Mouse (Mus musculus) kidney, embryonic 14.5 days (tissue): ENCODE results near the gene Tmem135. TPM values are rescaled to one million over a fixed set of nuclear protein-coding genes. Genes with fewer than 3 reads are reported as not detected.

ENCODE experiments used
- ATAC-seq: fragments of 200-750 bp; cut with Nextera tagmentation; 2 replicates; pipeline ENCODE4 v1.8.0; 2017; ENCODE audit warnings: moderate number of reproducible peaks, mild to moderate bottlenecking, moderate TSS enrichment, moderate library complexity; ENCODE audit not compliant: low FRiP score, low TSS enrichment
- H3K27ac ChIP-seq: fragments of 300-500 bp; sonication (generic); 2 replicates; pipeline ENCODE4 v1.5.1; 2014; ENCODE audit warnings: low read depth, mild to moderate bottlenecking, low read length, moderate library complexity, mixed read lengths
- H3K27me3 ChIP-seq: fragments of 300-500 bp; sonication (generic); 2 replicates; pipeline ENCODE4 v1.6.1; 2014; ENCODE audit warnings: mild to moderate bottlenecking, low read length; ENCODE audit not compliant: control insufficient read depth, insufficient read depth
- H3K36me3 ChIP-seq: fragments of 300-500 bp; sonication (generic); 2 replicates; pipeline ENCODE4 v1.6.1; 2014; ENCODE audit warnings: low read length, mixed read lengths; ENCODE audit not compliant: control insufficient read depth, insufficient read depth
- H3K4me1 ChIP-seq: fragments of 300-500 bp; sonication (generic); 2 replicates; pipeline ENCODE4 v1.6.1; 2014; ENCODE audit warnings: low read length, mixed read lengths; ENCODE audit not compliant: control insufficient read depth, insufficient read depth
- H3K4me2 ChIP-seq: fragments of 300-500 bp; sonication (generic); replicated peaks from 2 replicates; pipeline ENCODE4 v1.6.1; 2014; ENCODE audit warnings: low read depth, mild to moderate bottlenecking, low read length
- H3K4me3 ChIP-seq: fragments of 300-500 bp; sonication (generic); 2 replicates; pipeline ENCODE4 v1.5.1; 2014; ENCODE audit warnings: mild to moderate bottlenecking, low read length
- H3K9ac ChIP-seq: fragments of 300-500 bp; sonication (generic); 2 replicates; pipeline ENCODE4 v1.6.1; 2014; ENCODE audit warnings: low read depth, mild to moderate bottlenecking, low read length, moderate library complexity
- H3K9me3 ChIP-seq: fragments of 300-500 bp; sonication (generic); 2 replicates; pipeline ENCODE4 v1.6.1; 2016; ENCODE audit warnings: low read length; ENCODE audit not compliant: control insufficient read depth
- WGBS: fragments of 180-500 bp; shearing (Covaris S2); extraction: QIAGEN DNeasy Blood & Tissue Kit; methylation state at CpG from one replicate; pipeline ENCODE4 v1.1.7; 2014; 5-methylcytosine and 5-hydroxymethylcytosine counted together
- polyA plus RNA-seq: library from polyadenylated mRNA; unstranded; fragments of >200 nt; fragmentation: Nextera tagmentation; extraction: Ambion mirVana; gene quantifications from 2 replicates; pipeline ENCODE4 v1.2.1, GENCODE M21; 2014

The Tmem135 gene
- polyA plus RNA-seq, 1 experiment from 2014 or later, result 31.9 TPM

GRCm38 (mm10) chr7:89433193-89433892 is 29.3 kb upstream of the Tmem135 start:
- peak; percentile 54; the same call in 1 of the 2 replicates for ATAC-seq
- H3K4me1 ChIP-seq, result peaks cover 13% of the 10 kb centered on the region
- H3K9me3 ChIP-seq, result no peaks in the 10 kb centered on the region
- H3K9ac ChIP-seq, result no peak overlapping the region
- no peak overlapping the region for H3K4me3 ChIP-seq
- no peak overlapping the region for H3K4me2 ChIP-seq
- no peaks in the 10 kb centered on the region for H3K27me3 ChIP-seq
- H3K27ac ChIP-seq, result peak overlapping the region; percentile 82
- no peaks in the 10 kb centered on the region for H3K36me3 ChIP-seq
- WGBS, result 53% methylated on average over 9 of the region's 9 CpGs

GRCm38 (mm10) chr7:89431185-89431584 is 27.2 kb upstream of the Tmem135 start:
- Histone ChIP-seq H3K9me3 (no peaks in the 10 kb centered on the region), H3K4me3 (no peak overlapping the region), H3K27me3 (no peaks in the 10 kb centered on the region), H3K9ac (no peak overlapping the region), H3K36me3 (no peaks in the 10 kb centered on the region), H3K27ac (no peak overlapping the region), H3K4me1 (peaks cover 15% of the 10 kb centered on the region), H3K4me2 (no peak overlapping the region)
- 88% methylated on average over 2 of the region's 2 CpGs for WGBS
- ATAC-seq, result no peak

- Histone ChIP-seq H3K27ac (no peak overlapping the region), H3K4me2 (no peak overlapping the region), H3K4me3 (no peak overlapping the region), H3K4me1 (peaks cover 21% of the 10 kb centered on the region), H3K9me3 (no peaks in the 10 kb centered on the region), H3K27me3 (no peaks in the 10 kb centered on the region), H3K36me3 (no peaks in the 10 kb centered on the region), H3K9ac (no peak overlapping the region)
- 89% methylated on average over 1 of the region's 1 CpGs for WGBS
- no peak for ATAC-seq
Measured at GRCm38 (mm10) chr7:89429326-89429725, 25.3 kb upstream of the Tmem135 start.

- WGBS, result 68% methylated on average over 5 of the region's 5 CpGs
- H3K9me3 ChIP-seq, result no peaks in the 10 kb centered on the region
- no peak overlapping the region for H3K4me3 ChIP-seq
- no peak overlapping the region for H3K9ac ChIP-seq
- H3K4me1 ChIP-seq, result peaks cover 22% of the 10 kb centered on the region
- H3K36me3 ChIP-seq, result no peaks in the 10 kb centered on the region
- no peak overlapping the region for H3K27ac ChIP-seq
- H3K4me2 ChIP-seq, result no peak overlapping the region
- H3K27me3 ChIP-seq, result no peaks in the 10 kb centered on the region
- no peak for ATAC-seq
Measured at GRCm38 (mm10) chr7:89428804-89429203, 24.8 kb upstream of the Tmem135 start.

GRCm38 (mm10) chr7:89427101-89427500 is 23.1 kb upstream of the Tmem135 start:
- H3K9ac ChIP-seq, result no peak overlapping the region
- WGBS, result 33% methylated on average over 5 of the region's 5 CpGs
- H3K27me3 ChIP-seq, result no peaks in the 10 kb centered on the region
- H3K27ac ChIP-seq, result no peak overlapping the region
- H3K36me3 ChIP-seq, result no peaks in the 10 kb centered on the region
- no peak overlapping the region for H3K4me3 ChIP-seq
- no peaks in the 10 kb centered on the region for H3K9me3 ChIP-seq
- peaks cover 23% of the 10 kb centered on the region for H3K4me1 ChIP-seq
- no peak overlapping the region for H3K4me2 ChIP-seq
- no peak for ATAC-seq

GRCm38 (mm10) chr7:89425803-89426725 is 22.0 kb upstream of the Tmem135 start:
- ATAC-seq, result no peak
- H3K4me1 ChIP-seq, result peaks cover 26% of the 10 kb centered on the region
- H3K36me3 ChIP-seq, result no peaks in the 10 kb centered on the region
- no peak overlapping the region for H3K4me3 ChIP-seq
- WGBS, result 34% methylated on average over 11 of the region's 11 CpGs
- no peak overlapping the region for H3K27ac ChIP-seq
- no peaks in the 10 kb centered on the region for H3K9me3 ChIP-seq
- no peak overlapping the region for H3K4me2 ChIP-seq
- no peak overlapping the region for H3K9ac ChIP-seq
- no peaks in the 10 kb centered on the region for H3K27me3 ChIP-seq

- no peaks in the 10 kb centered on the region for H3K9me3 ChIP-seq
- ATAC-seq, result no peak
- H3K27me3 ChIP-seq, result no peaks in the 10 kb centered on the region
- H3K4me1 ChIP-seq, result peaks cover 26% of the 10 kb centered on the region
- H3K36me3 ChIP-seq, result no peaks in the 10 kb centered on the region
- H3K4me2 ChIP-seq, result no peak overlapping the region
- no peak overlapping the region for H3K4me3 ChIP-seq
- WGBS, result 64% methylated on average over 5 of the region's 5 CpGs
- no peak overlapping the region; the same call in 1 of the 2 replicates for H3K27ac ChIP-seq
- no peak overlapping the region for H3K9ac ChIP-seq
Measured at GRCm38 (mm10) chr7:89424659-89425058, 20.6 kb upstream of the Tmem135 start.

GRCm38 (mm10) chr7:89423688-89424255 is 19.8 kb upstream of the Tmem135 start:
- Histone ChIP-seq H3K4me2 (no peak overlapping the region), H3K4me3 (no peak overlapping the region), H3K4me1 (peaks cover 26% of the 10 kb centered on the region), H3K36me3 (no peaks in the 10 kb centered on the region), H3K27ac (peak overlapping the region; percentile 51; the same call in 1 of the 2 replicates), H3K27me3 (no peaks in the 10 kb centered on the region), H3K9me3 (no peaks in the 10 kb centered on the region), H3K9ac (no peak overlapping the region)
- WGBS, result 23% methylated on average over 8 of the region's 8 CpGs
- ATAC-seq, result peak; percentile 54
